Mouse (Mus musculus): ENCODE measurements around the gene Mdc1. TPM values are rescaled to one million over a fixed set of nuclear protein-coding genes. Genes with fewer than 3 reads are reported as not detected.
A peak's percentile ranks its signal among the peaks of the same experiment; 100 is the strongest.

Mdc1 gene
- polyA plus RNA-seq, 1 experiment, result 5.7 TPM

DNA sequence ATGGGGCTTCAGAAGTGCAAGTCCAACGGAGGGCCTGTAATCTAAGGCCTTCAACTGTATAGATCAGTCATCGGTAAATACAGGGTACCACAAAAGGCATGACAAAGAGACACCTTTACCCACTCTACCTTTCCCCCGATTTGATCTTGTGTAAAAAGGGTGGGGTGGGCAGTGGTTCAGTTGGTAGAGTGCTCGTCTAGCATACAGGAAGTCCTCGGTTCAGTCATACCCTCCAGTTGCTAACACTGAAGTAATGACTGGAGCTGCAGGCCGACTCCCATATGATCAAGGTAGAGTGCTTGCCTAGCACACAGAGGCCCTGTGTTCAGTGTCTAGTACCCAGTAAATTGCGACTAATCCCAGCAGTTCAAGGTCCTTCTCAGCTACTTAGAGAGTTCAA is 27.7 kb upstream of the Mdc1 start:
- peak overlapping the region; percentile 83 for H3K27ac ChIP-seq (ENCODE audit: insufficient read depth, low read depth, low read length)
- no peaks in the 10 kb centered on the region for H3K27me3 ChIP-seq (replicated peaks; ENCODE audit: control insufficient read depth, insufficient read depth, low read length)
- TF ChIP-seq CTCF (conservative IDR thresholded peaks at IDR 0.05; ENCODE audit: insufficient read depth, insufficient read length, low read depth, low read length), result no peak
- TF ChIP-seq POLR2A (IDR thresholded peaks at IDR 0.05; ENCODE audit: low read depth, low read length), result no peak
- WGBS, result 56% methylated on average over 7 of the region's 7 CpGs
- peaks cover 48% of the 10 kb centered on the region for H3K4me1 ChIP-seq (ENCODE audit: control insufficient read depth, insufficient read depth, low read length)
- DNase-seq, result no peak
- no peak overlapping the region for H3K4me3 ChIP-seq (ENCODE audit: insufficient read depth, low read depth, low read length)
- no peaks in the 10 kb centered on the region for H3K36me3 ChIP-seq (ENCODE audit: control insufficient read depth, insufficient read depth, low read length)

GRCm38 (mm10) chr17:35814678-35815077 is 26.6 kb upstream of the Mdc1 start:
- Histone ChIP-seq H3K36me3 (ENCODE audit: control insufficient read depth, insufficient read depth, low read length) (no peaks in the 10 kb centered on the region), H3K4me3 (ENCODE audit: insufficient read depth, low read depth, low read length) (no peak overlapping the region), H3K27ac (ENCODE audit: insufficient read depth, low read depth, low read length) (peak overlapping the region; percentile 59), H3K27me3 (replicated peaks; ENCODE audit: control insufficient read depth, insufficient read depth, low read length) (no peaks in the 10 kb centered on the region), H3K4me1 (ENCODE audit: control insufficient read depth, insufficient read depth, low read length) (peaks cover 48% of the 10 kb centered on the region)
- 28% methylated on average over 6 of the region's 6 CpGs for WGBS
- DNase-seq, result peak; percentile 88
- TF ChIP-seq POLR2A (IDR thresholded peaks at IDR 0.05; ENCODE audit: low read depth, low read length), result no peak
- TF ChIP-seq CTCF (conservative IDR thresholded peaks at IDR 0.05; ENCODE audit: insufficient read depth, insufficient read length, low read depth, low read length), result no peak

DNA sequence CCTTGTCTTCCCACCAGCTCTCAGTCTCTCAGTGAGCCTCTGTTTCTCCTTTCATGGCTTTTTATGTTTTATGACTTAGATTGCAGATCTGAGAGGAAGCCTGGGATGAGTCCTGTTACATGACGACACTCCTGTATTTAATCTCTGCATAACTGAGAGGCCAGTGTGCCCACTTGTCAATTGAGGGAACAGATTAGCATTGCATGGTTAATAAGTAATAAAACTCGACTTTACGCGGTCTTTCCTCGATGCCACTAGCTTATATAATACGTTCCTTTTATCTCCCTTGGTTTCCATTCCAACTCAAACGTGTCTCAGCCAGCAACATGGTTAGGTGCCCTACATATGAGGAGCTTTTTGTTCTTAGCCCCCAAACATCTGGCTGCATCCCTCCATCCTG is 25.5 kb upstream of the Mdc1 start:
- H3K4me1 ChIP-seq (ENCODE audit: control insufficient read depth, insufficient read depth, low read length), result peaks cover 50% of the 10 kb centered on the region
- no peaks in the 10 kb centered on the region for H3K27me3 ChIP-seq (replicated peaks; ENCODE audit: control insufficient read depth, insufficient read depth, low read length)
- no peak overlapping the region for H3K4me3 ChIP-seq (ENCODE audit: insufficient read depth, low read depth, low read length)
- H3K36me3 ChIP-seq (ENCODE audit: control insufficient read depth, insufficient read depth, low read length), result no peaks in the 10 kb centered on the region
- TF ChIP-seq POLR2A (IDR thresholded peaks at IDR 0.05; ENCODE audit: low read depth, low read length) (no peak), CTCF (conservative IDR thresholded peaks at IDR 0.05; ENCODE audit: insufficient read depth, insufficient read length, low read depth, low read length) (no peak)
- peak overlapping the region; percentile 75; the same call in 1 of the 2 replicates for H3K27ac ChIP-seq (ENCODE audit: insufficient read depth, low read depth, low read length)
- WGBS, result 35% methylated on average over 7 of the region's 7 CpGs
- peak; percentile 38 for DNase-seq

DNA sequence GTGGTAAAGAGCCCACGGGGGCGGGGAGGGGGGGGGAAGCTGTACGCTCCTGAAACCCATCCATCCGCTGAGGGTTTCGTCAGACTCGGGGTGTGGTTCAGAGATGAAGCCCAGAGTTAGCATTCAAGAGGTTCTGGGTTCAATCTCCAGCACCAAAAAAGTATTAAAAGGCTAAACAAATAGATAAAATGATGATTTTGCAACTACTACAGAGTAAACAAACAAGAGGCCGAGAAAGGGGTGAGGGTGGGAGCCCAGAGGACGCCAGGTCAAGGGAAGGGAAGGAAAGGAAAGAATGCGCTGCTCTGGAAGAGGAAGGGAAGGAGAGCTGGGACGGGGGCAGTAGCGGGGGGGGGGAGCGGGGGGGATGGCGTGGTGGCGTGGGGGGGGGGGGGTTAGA is 24.6 kb upstream of the Mdc1 start:
- peak; percentile 68 for DNase-seq
- Histone ChIP-seq H3K27ac (ENCODE audit: insufficient read depth, low read depth, low read length) (0 out of 2 replicates have a peak overlapping the region, but pooled peaks have one; percentile 19), H3K4me3 (ENCODE audit: insufficient read depth, low read depth, low read length) (no peak overlapping the region), H3K36me3 (ENCODE audit: control insufficient read depth, insufficient read depth, low read length) (no peaks in the 10 kb centered on the region), H3K4me1 (ENCODE audit: control insufficient read depth, insufficient read depth, low read length) (peaks cover 52% of the 10 kb centered on the region), H3K27me3 (replicated peaks; ENCODE audit: control insufficient read depth, insufficient read depth, low read length) (no peaks in the 10 kb centered on the region)
- TF ChIP-seq CTCF (conservative IDR thresholded peaks at IDR 0.05; ENCODE audit: insufficient read depth, insufficient read length, low read depth, low read length), result no peak
- no peak for TF ChIP-seq POLR2A (IDR thresholded peaks at IDR 0.05; ENCODE audit: low read depth, low read length)
- WGBS, result 60% methylated on average over 8 of the region's 14 CpGs

GRCm38 (mm10) chr17:35817226-35817625 is 24.1 kb upstream of the Mdc1 start:
- H3K4me3 ChIP-seq (ENCODE audit: insufficient read depth, low read depth, low read length), result no peak overlapping the region
- peak; percentile 54 for DNase-seq
- no peaks in the 10 kb centered on the region for H3K27me3 ChIP-seq (replicated peaks; ENCODE audit: control insufficient read depth, insufficient read depth, low read length)
- peaks cover 51% of the 10 kb centered on the region for H3K4me1 ChIP-seq (ENCODE audit: control insufficient read depth, insufficient read depth, low read length)
- H3K27ac ChIP-seq (ENCODE audit: insufficient read depth, low read depth, low read length), result peak overlapping the region; percentile 79
- 57% methylated on average over 10 of the region's 10 CpGs for WGBS
- H3K36me3 ChIP-seq (ENCODE audit: control insufficient read depth, insufficient read depth, low read length), result no peaks in the 10 kb centered on the region
- TF ChIP-seq POLR2A (IDR thresholded peaks at IDR 0.05; ENCODE audit: low read depth, low read length) (no peak), CTCF (conservative IDR thresholded peaks at IDR 0.05; ENCODE audit: insufficient read depth, insufficient read length, low read depth, low read length) (no peak)

GRCm38 (mm10) chr17:35820111-35820510 is 21.2 kb upstream of the Mdc1 start:
- Histone ChIP-seq H3K27ac (ENCODE audit: insufficient read depth, low read depth, low read length) (peak overlapping the region; percentile 96; the same call in 1 of the 2 replicates), H3K27me3 (replicated peaks; ENCODE audit: control insufficient read depth, insufficient read depth, low read length) (no peaks in the 10 kb centered on the region), H3K4me3 (ENCODE audit: insufficient read depth, low read depth, low read length) (no peak overlapping the region), H3K36me3 (ENCODE audit: control insufficient read depth, insufficient read depth, low read length) (no peaks in the 10 kb centered on the region), H3K4me1 (ENCODE audit: control insufficient read depth, insufficient read depth, low read length) (peaks cover 27% of the 10 kb centered on the region; the same call in 1 of the 2 replicates)
- no peak for DNase-seq
- TF ChIP-seq CTCF (conservative IDR thresholded peaks at IDR 0.05; ENCODE audit: insufficient read depth, insufficient read length, low read depth, low read length) (no peak), POLR2A (IDR thresholded peaks at IDR 0.05; ENCODE audit: low read depth, low read length) (no peak)
- WGBS, result 90% methylated on average over 5 of the region's 5 CpGs

GRCm38 (mm10) chr17:35821439-35822430 is 19.6 kb upstream of the Mdc1 start, which contains the start of gene Ier3:
Gene Ier3, plus strand, starts transcription at chr17:35821684.
- DNase-seq, result peak; percentile 97
- Histone ChIP-seq H3K27me3 (replicated peaks; ENCODE audit: control insufficient read depth, insufficient read depth, low read length) (no peaks in the 10 kb centered on the region), H3K36me3 (ENCODE audit: control insufficient read depth, insufficient read depth, low read length) (no peaks in the 10 kb centered on the region), H3K27ac (ENCODE audit: insufficient read depth, low read depth, low read length) (peak within 1 kb of the TSS; percentile 96), H3K4me1 (ENCODE audit: control insufficient read depth, insufficient read depth, low read length) (peaks cover 18% of the 10 kb centered on the region; the same call in 1 of the 2 replicates), H3K4me3 (ENCODE audit: insufficient read depth, low read depth, low read length) (peak within 1 kb of the TSS; percentile 95)
- WGBS, result under 1% methylated on average over 62 of the region's 62 CpGs
- TF ChIP-seq CTCF (conservative IDR thresholded peaks at IDR 0.05; ENCODE audit: insufficient read depth, insufficient read length, low read depth, low read length) (no peak), POLR2A (IDR thresholded peaks at IDR 0.05; ENCODE audit: low read depth, low read length) (peak; percentile 95)
